Mouse (Mus musculus) forebrain, embryonic 13.5 days (tissue): ENCODE measurements around the gene Ankfn1. TPM values are rescaled to one million over a fixed set of nuclear protein-coding genes. Genes with fewer than 3 reads are reported as not detected.

ENCODE experiments used
- ATAC-seq: fragments of 200-750 bp; cut with Nextera tagmentation; 2 replicates; pipeline ENCODE4 v1.8.0; 2017
- H3K27ac ChIP-seq: fragments of 300-500 bp; sonication (generic); 2 replicates; pipeline ENCODE4 v1.5.1; 2015; ENCODE audit warnings: inconsistent platforms, mild to moderate bottlenecking, moderate library complexity
- H3K27me3 ChIP-seq: fragments of 300-500 bp; sonication (generic); 2 replicates; pipeline ENCODE4 v1.6.1; 2015; ENCODE audit warnings: mild to moderate bottlenecking, inconsistent platforms
- H3K36me3 ChIP-seq: fragments of 300-500 bp; sonication (generic); 2 replicates; pipeline ENCODE4 v1.6.1; 2015; ENCODE audit warnings: mild to moderate bottlenecking, inconsistent platforms; ENCODE audit not compliant: poor library complexity, severe bottlenecking
- H3K4me1 ChIP-seq: fragments of 300-500 bp; sonication (generic); 2 replicates; pipeline ENCODE4 v1.6.1; 2015; ENCODE audit warnings: inconsistent platforms
- H3K4me2 ChIP-seq: fragments of 300-500 bp; sonication (generic); 2 replicates; pipeline ENCODE4 v1.6.1; 2015; ENCODE audit warnings: inconsistent platforms, mild to moderate bottlenecking, moderate library complexity
- H3K4me3 ChIP-seq: fragments of 300-500 bp; sonication (generic); 2 replicates; pipeline ENCODE4 v1.5.1; 2015; ENCODE audit warnings: mild to moderate bottlenecking, inconsistent platforms
- H3K9ac ChIP-seq: fragments of 300-500 bp; sonication (generic); 2 replicates; pipeline ENCODE4 v1.6.1; 2015; ENCODE audit warnings: mild to moderate bottlenecking, inconsistent platforms
- H3K9me3 ChIP-seq: fragments of 300-500 bp; sonication (generic); replicated peaks from 2 replicates; pipeline ENCODE4 v1.6.1; 2016; ENCODE audit warnings: inconsistent platforms
- WGBS: fragments of 180-500 bp; shearing (Covaris S2); methylation state at CpG from one replicate; pipeline ENCODE4 v1.1.7; 2015; 5-methylcytosine and 5-hydroxymethylcytosine counted together
- polyA plus RNA-seq: library from polyadenylated mRNA; unstranded; fragments of >200 nt; fragmentation: Nextera tagmentation; extraction: Ambion mirVana; gene quantifications from 2 replicates; pipeline ENCODE4 v1.2.1, GENCODE M21; 2015

Ankfn1 gene
- polyA plus RNA-seq, 1 experiment from 2014 or later, result 2.4 TPM

DNA sequence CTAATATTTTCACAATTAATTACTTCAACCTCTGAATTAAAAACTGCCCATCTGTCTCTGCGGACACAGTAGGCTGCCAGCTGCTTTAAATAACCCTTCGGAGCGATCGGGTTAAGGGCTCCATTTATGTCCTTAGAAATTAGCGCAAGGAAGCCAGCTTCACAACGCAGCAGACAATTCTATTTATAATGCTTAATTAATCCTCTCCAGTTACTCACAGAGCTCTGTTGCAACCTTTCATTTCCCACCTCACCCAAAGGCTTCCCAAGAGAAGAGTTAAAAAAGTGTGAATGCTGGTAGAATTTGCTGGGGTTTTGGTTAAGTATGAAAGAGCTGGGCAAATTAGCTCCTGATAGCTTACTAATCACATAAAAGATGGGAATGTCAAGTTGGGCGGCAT lies 275.7 kb downstream of the Ankfn1 start:
- Histone ChIP-seq H3K4me3 (no peak overlapping the region), H3K4me2 (peak overlapping the region; percentile 19; the same call in 1 of the 2 replicates), H3K9ac (no peak overlapping the region), H3K36me3 (no peaks in the 10 kb centered on the region), H3K4me1 (peaks cover 13% of the 10 kb centered on the region), H3K27me3 (peaks cover 12% of the 10 kb centered on the region; the same call in 1 of the 2 replicates), H3K9me3 (no peaks in the 10 kb centered on the region), H3K27ac (no peak overlapping the region)
- ATAC-seq, result no peak
- 13% methylated on average over 7 of the region's 7 CpGs for WGBS

DNA sequence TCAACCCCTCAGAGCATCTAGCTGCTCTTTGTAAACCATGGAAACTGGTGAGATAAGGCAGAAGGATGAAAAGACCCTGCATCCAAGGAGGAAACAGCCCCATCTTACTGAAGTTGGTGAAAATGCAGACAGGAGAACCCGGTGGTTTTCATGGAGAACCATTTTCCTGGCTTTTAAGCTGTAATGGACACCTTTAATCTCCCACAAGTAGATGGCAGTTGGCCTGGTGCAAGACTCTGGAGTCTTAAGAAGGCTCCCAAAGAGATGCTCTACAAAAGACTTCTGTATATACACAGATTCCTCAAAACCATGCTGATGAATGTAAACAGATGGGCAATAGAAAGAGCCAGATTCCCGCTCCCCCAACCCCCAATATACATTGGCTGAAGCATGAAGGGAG lies 276.5 kb downstream of the Ankfn1 start:
- H3K4me3 ChIP-seq, result no peak overlapping the region
- H3K4me2 ChIP-seq, result no peak overlapping the region
- no peaks in the 10 kb centered on the region for H3K9me3 ChIP-seq
- no peak overlapping the region for H3K9ac ChIP-seq
- WGBS, result 76% methylated on average over 2 of the region's 2 CpGs
- H3K4me1 ChIP-seq, result peaks cover 9% of the 10 kb centered on the region
- H3K36me3 ChIP-seq, result no peaks in the 10 kb centered on the region
- ATAC-seq, result no peak
- peaks cover 12% of the 10 kb centered on the region; the same call in 1 of the 2 replicates for H3K27me3 ChIP-seq
- H3K27ac ChIP-seq, result no peak overlapping the region

DNA sequence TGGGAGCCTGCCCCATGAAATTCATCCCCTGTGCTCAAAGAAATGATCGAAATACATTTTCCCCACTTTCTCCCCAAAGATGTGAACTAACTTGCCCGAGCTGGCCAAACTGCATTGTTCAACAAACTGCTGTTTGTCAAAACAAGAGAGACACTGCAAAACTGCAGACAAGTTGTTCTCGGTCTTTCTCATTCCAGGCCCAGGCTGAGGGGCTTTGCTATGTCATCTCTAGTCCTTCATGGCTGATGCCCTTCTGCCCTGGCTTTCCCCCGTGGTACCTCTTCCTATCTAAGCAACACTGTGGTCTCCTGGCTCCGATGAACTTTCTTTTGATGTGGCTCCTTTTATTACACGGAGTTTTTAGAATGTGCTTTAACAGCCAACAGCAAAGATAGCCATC lies 296.4 kb downstream of the Ankfn1 start:
- no peaks in the 10 kb centered on the region for H3K36me3 ChIP-seq
- whole genome bisulfite sequencing, result 81% methylated on average over 6 of the region's 6 CpGs
- no peak for ATAC-seq

DNA sequence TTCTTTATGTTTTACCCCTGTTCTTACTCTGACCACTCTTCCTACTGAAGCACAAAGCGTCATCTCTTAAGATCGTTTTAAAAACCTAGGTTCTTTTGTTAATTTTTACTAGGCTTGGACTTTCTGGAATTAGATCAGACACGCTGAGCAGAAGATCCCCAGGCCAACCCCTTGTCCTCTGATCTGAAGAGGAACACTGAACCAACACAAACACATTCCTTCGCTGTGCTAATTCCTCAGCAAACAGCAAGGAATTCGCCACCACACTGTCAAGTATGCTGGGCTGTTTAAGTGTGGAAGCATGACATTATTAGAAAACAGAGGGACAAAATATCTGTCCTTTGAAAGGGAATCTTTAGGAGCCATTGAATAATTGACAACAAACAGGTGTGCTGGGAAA lies 300.5 kb downstream of the Ankfn1 start:
- Histone ChIP-seq H3K36me3 (no peaks in the 10 kb centered on the region), H3K9ac (no peak overlapping the region), H3K27ac (no peak overlapping the region), H3K4me3 (no peak overlapping the region), H3K27me3 (no peaks in the 10 kb centered on the region), H3K4me2 (no peak overlapping the region), H3K4me1 (no peaks in the 10 kb centered on the region), H3K9me3 (no peaks in the 10 kb centered on the region)
- 73% methylated on average over 5 of the region's 5 CpGs for WGBS
- no peak for ATAC-seq

More for the DNA sequence above, 296.4 kb downstream of the Ankfn1 start:
- no peaks in the 10 kb centered on the region for H3K4me1 ChIP-seq
- no peak overlapping the region for H3K4me3 ChIP-seq
- no peaks in the 10 kb centered on the region for H3K9me3 ChIP-seq
- no peak overlapping the region for H3K4me2 ChIP-seq
- H3K27me3 ChIP-seq, result no peaks in the 10 kb centered on the region
- H3K27ac ChIP-seq, result no peak overlapping the region
- H3K9ac ChIP-seq, result no peak overlapping the region

DNA sequence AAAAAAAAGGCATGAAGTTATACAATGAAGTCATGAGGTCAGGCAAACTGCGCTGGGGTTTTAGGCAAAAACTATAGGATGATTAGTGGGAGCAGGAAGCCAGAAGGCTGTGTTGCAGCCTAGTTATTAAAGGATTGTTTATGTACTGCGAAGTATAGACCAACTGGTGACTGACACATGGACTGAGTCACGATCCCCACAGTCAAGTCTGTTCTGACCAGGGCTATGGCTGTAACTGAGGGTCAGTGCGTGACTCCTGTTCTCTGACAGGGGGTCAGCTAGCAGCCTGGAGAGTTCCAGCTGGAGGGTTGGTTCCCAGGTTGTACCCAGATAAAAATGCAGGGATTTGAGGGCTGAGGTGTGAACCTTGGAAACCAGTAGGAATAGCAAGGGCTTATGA lies 301.4 kb downstream of the Ankfn1 start:
- no peaks in the 10 kb centered on the region for H3K9me3 ChIP-seq
- no peak overlapping the region for H3K9ac ChIP-seq
- ATAC-seq, result no peak
- no peaks in the 10 kb centered on the region for H3K27me3 ChIP-seq
- H3K4me1 ChIP-seq, result no peaks in the 10 kb centered on the region
- no peak overlapping the region for H3K4me2 ChIP-seq
- 89% methylated on average over 4 of the region's 4 CpGs for WGBS
- no peaks in the 10 kb centered on the region for H3K36me3 ChIP-seq
- no peak overlapping the region for H3K27ac ChIP-seq
- no peak overlapping the region for H3K4me3 ChIP-seq

DNA sequence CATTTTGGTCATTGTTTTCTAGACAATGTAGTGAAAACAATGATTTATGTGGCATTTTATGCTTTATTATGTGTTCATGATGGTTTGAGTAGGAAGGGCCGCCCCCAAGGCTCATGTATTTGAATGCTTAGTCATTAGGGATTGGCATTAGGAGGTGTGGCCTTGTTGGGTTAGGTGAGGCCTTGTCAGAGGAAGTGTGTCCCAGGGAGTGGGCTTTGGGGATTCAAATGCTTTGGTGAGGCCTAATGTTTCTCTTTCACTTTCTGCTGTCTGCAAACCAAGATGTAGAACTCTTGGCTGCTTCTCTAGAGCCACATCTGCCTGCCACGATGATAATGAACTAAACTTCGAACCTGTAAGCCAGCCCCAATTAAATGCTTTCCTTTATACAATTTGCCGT lies 304.6 kb downstream of the Ankfn1 start:
- Histone ChIP-seq H3K9ac (no peak overlapping the region), H3K4me1 (no peaks in the 10 kb centered on the region), H3K27me3 (no peaks in the 10 kb centered on the region), H3K4me3 (no peak overlapping the region), H3K27ac (no peak overlapping the region), H3K4me2 (no peak overlapping the region), H3K36me3 (no peaks in the 10 kb centered on the region), H3K9me3 (no peaks in the 10 kb centered on the region)
- ATAC-seq, result no peak
- 90% methylated on average over 4 of the region's 4 CpGs for WGBS

DNA sequence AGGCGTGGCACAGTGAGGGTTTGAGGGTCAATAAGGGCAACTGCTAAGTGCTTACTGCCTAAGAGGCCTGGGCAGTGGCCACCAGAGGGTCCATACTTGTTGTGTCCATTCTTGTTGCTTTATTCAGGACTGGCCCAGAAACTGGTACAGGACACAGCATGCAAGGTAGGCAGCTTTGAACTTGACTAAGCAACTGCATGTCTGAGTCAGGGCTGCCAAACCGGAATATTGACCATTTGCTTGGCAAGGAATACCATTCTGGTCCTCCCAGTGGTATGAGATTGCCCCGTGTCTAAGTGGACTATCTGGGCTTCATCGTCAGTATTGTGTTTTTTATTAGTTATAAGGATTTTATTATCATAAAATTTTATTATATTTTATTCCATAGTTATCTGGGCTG lies 312.1 kb downstream of the Ankfn1 start:
- H3K4me3 ChIP-seq, result no peak overlapping the region
- H3K4me2 ChIP-seq, result no peak overlapping the region
- no peak for ATAC-seq
- H3K27me3 ChIP-seq, result no peaks in the 10 kb centered on the region
- no peak overlapping the region for H3K27ac ChIP-seq
- H3K9ac ChIP-seq, result no peak overlapping the region
- 95% methylated on average over 4 of the region's 4 CpGs for WGBS
- no peaks in the 10 kb centered on the region for H3K4me1 ChIP-seq
- H3K36me3 ChIP-seq, result no peaks in the 10 kb centered on the region
- H3K9me3 ChIP-seq, result no peaks in the 10 kb centered on the region

DNA sequence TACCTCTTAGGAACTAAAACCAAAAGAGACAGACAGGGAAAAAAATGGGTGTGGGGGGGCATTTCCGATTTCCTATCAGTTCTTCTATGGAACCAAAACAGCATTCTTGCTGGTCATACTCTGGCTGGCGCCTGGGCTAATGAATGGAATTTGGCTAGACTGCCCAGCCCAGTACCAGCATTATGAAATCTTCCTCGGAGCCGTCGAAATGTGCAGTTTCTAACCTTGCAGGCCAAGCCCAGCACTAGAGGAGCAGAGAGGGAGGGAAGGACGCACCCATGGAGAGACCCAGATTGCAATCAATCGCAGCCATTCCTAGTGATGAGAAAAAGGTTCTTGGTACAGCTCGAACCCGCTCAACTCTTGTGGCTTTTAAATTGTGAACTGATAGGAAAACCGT lies 315.2 kb downstream of the Ankfn1 start:
- Histone ChIP-seq H3K27ac (no peak overlapping the region), H3K36me3 (no peaks in the 10 kb centered on the region), H3K27me3 (no peaks in the 10 kb centered on the region), H3K4me2 (no peak overlapping the region), H3K9me3 (no peaks in the 10 kb centered on the region), H3K9ac (no peak overlapping the region), H3K4me1 (no peaks in the 10 kb centered on the region), H3K4me3 (no peak overlapping the region)
- 82% methylated on average over 10 of the region's 10 CpGs for WGBS
- ATAC-seq, result no peak

DNA sequence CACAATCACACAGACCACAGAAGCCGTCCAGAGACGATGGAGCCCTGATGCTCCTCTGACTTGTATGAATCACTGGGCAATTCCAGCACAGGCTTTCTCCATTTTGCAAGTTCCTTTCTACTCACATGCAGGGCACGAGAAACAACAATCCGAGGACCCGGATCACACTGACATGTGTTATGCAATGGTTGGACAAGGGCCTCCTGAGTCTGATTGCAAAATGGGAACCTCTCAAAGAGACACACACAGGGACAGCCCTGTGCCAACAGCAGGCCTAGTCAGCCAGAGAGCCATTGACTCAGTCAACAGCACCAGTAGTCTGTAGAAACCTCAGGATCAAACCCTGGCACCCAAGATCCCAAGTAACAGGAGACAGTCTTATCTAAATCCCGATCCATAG lies 318.0 kb downstream of the Ankfn1 start:
- Histone ChIP-seq H3K36me3 (no peaks in the 10 kb centered on the region), H3K27ac (no peak overlapping the region), H3K4me1 (0 out of 2 replicates have a peak, but pooled peaks cover 4% of the 10 kb centered on the region), H3K27me3 (no peaks in the 10 kb centered on the region), H3K4me3 (no peak overlapping the region), H3K9ac (no peak overlapping the region), H3K9me3 (no peaks in the 10 kb centered on the region), H3K4me2 (no peak overlapping the region)
- 88% methylated on average over 6 of the region's 6 CpGs for WGBS
- no peak for ATAC-seq

DNA sequence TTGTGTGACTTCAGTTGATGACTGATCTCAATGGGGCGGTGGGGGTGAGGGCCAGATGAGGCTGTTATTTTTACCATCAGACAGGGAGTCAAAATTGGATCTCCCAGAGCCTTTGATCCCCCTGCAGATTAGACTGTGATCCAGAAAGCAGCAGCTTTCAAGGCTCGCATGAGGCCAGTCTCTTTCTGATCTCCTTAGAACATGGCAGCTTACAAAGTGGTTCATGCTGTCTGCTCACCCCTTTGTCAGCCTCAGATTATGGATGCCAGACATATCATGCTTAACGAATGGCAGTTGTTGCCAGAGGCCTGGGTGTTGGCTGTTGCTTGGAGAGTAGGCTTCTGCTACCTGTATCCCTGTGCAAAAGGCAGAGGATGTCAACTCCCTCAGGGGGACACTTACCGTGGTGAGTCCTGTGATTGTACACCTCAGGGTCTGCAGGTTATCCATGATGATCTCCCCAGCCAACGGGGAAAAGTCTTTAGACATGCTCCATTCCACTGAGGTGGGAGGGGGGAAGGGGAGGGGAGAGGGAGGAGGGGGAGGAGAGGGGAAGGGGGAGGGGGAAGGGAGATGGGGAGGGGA lies 321.7 kb downstream of the Ankfn1 start:
- Histone ChIP-seq H3K4me1 (peaks cover 12% of the 10 kb centered on the region), H3K27me3 (no peaks in the 10 kb centered on the region), H3K4me3 (no peak overlapping the region), H3K4me2 (no peak overlapping the region), H3K27ac (no peak overlapping the region), H3K9ac (no peak overlapping the region), H3K9me3 (no peaks in the 10 kb centered on the region), H3K36me3 (no peaks in the 10 kb centered on the region)
- 21% methylated on average over 5 of the region's 5 CpGs for WGBS
- no peak for ATAC-seq

DNA sequence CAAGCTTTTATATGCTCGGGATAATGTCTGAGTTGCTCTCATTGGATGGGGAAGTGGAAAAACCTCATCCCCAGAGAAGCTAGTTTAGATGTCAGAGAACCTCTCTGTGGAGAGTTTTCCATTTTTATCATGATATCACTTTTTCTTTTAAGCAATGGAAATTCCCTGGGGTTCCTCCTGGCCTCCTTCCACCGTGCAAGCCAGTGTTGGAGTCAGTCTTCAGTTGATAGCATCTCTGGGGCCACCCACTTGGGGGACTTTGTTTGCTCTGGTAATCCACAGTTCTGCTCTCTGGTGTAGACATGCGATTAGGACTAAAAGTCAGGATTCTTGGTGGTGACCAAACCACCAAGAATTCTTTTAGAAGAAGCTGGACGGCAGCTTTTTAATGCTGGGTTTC lies 322.8 kb downstream of the Ankfn1 start:
- Histone ChIP-seq H3K27me3 (no peaks in the 10 kb centered on the region), H3K4me3 (no peak overlapping the region), H3K4me2 (no peak overlapping the region), H3K9ac (no peak overlapping the region), H3K4me1 (peaks cover 15% of the 10 kb centered on the region), H3K27ac (no peak overlapping the region), H3K9me3 (no peaks in the 10 kb centered on the region), H3K36me3 (no peaks in the 10 kb centered on the region)
- no peak for ATAC-seq
- 64% methylated on average over 4 of the region's 4 CpGs for WGBS

DNA sequence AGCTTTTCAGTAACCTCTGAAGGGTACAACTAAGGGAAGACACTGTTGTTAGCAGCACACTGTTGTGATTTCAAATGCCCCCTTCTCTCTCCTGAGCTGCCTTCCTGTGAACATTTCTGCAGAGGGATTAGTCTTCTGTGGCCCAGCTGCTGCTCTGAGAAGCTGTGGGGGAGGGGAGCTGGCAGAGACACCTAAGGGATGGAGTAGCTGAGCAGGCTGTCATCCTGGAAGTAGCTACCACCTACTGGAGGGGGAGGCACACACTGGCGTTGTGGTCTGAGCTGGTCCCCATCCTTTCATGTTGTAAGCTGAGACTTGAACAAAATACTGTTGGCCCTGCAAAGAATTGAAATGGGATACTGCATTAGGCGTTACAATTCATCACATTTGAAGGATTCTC lies 324.6 kb downstream of the Ankfn1 start:
- ATAC-seq, result no peak; the same call in 1 of the 2 replicates
- no peak overlapping the region for H3K9ac ChIP-seq
- WGBS, result 24% methylated on average over 2 of the region's 2 CpGs
- peaks cover 16% of the 10 kb centered on the region for H3K4me1 ChIP-seq
- H3K27ac ChIP-seq, result no peak overlapping the region
- no peak overlapping the region for H3K4me3 ChIP-seq
- H3K27me3 ChIP-seq, result no peaks in the 10 kb centered on the region
- H3K36me3 ChIP-seq, result no peaks in the 10 kb centered on the region
- no peaks in the 10 kb centered on the region for H3K9me3 ChIP-seq
- no peak overlapping the region for H3K4me2 ChIP-seq

DNA sequence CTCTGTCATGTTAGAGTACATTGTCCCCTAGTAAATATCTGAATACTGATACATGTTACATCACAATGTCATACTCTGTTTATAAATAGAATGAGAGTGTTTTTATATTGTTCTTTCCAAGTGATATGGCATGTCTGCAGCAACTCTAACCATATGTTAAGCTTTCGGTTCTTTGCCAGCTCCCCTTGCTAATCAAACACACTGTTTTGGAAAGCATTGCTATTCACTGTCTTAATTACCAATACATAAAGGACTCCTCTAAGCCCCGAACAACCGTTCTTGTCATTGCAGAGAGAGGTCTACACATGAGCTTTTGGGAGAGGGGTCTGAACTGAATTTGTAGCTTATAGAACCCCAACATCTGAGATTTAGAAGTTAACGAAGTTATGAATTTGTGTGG lies 327.0 kb downstream of the Ankfn1 start:
- 40% methylated on average over 4 of the region's 4 CpGs for WGBS
- Histone ChIP-seq H3K9me3 (no peaks in the 10 kb centered on the region), H3K4me3 (no peak overlapping the region), H3K4me2 (no peak overlapping the region), H3K27me3 (no peaks in the 10 kb centered on the region), H3K4me1 (peaks cover 17% of the 10 kb centered on the region), H3K36me3 (no peaks in the 10 kb centered on the region), H3K27ac (no peak overlapping the region), H3K9ac (no peak overlapping the region)
- no peak for ATAC-seq
